Mouse (Mus musculus) heart, embryonic 11.5 days (tissue): ENCODE results near the gene Them7. TPM values are rescaled to one million over a fixed set of nuclear protein-coding genes. Genes with fewer than 3 reads are reported as not detected.

Source experiments
- ATAC-seq: fragments of 200-750 bp; cut with Nextera tagmentation; replicated peaks from 2 replicates; pipeline ENCODE4 v1.8.0; 2017; ENCODE audit warnings: moderate library complexity; ENCODE audit not compliant: insufficient number of reproducible peaks, low FRiP score, low TSS enrichment
- H3K27ac ChIP-seq: fragments of 300-500 bp; sonication (generic); 2 replicates; pipeline ENCODE4 v1.5.1; 2014; ENCODE audit warnings: mild to moderate bottlenecking, low read depth, low read length
- H3K27me3 ChIP-seq: fragments of 300-500 bp; sonication (generic); 2 replicates; pipeline ENCODE4 v1.6.1; 2014; ENCODE audit warnings: mild to moderate bottlenecking, low read length, mixed read lengths; ENCODE audit not compliant: control insufficient read depth, insufficient read depth
- H3K36me3 ChIP-seq: fragments of 300-500 bp; sonication (generic); 2 replicates; pipeline ENCODE4 v1.6.1; 2014; ENCODE audit warnings: mild to moderate bottlenecking, low read length, moderate library complexity, mixed read lengths; ENCODE audit not compliant: control insufficient read depth, insufficient read depth
- H3K4me1 ChIP-seq: fragments of 300-500 bp; sonication (generic); 2 replicates; pipeline ENCODE4 v1.6.1; 2014; ENCODE audit warnings: low read length; ENCODE audit not compliant: control insufficient read depth, insufficient read depth
- H3K4me2 ChIP-seq: fragments of 300-500 bp; sonication (generic); 2 replicates; pipeline ENCODE4 v1.6.1; 2014; ENCODE audit warnings: mild to moderate bottlenecking, moderate library complexity
- H3K4me3 ChIP-seq: fragments of 300-500 bp; sonication (generic); 2 replicates; pipeline ENCODE4 v1.5.1; 2014; ENCODE audit warnings: low read depth, low read length
- H3K9ac ChIP-seq: fragments of 300-500 bp; sonication (generic); 2 replicates; pipeline ENCODE4 v1.6.1; 2014; ENCODE audit warnings: mild to moderate bottlenecking, low read depth, low read length, moderate library complexity
- H3K9me3 ChIP-seq: fragments of 300-500 bp; sonication (generic); replicated peaks from 2 replicates; pipeline ENCODE4 v1.6.1; 2016; ENCODE audit warnings: low read length; ENCODE audit not compliant: control insufficient read depth
- WGBS: fragments of 180-500 bp; shearing (Covaris S2); extraction: QIAGEN DNeasy Blood & Tissue Kit; methylation state at CpG from one replicate; pipeline ENCODE4 v1.1.7; 2014; ENCODE audit not compliant: insufficient replicate concordance; 5-methylcytosine and 5-hydroxymethylcytosine counted together
- polyA plus RNA-seq: library from polyadenylated mRNA; unstranded; fragments of >200 nt; fragmentation: Nextera tagmentation; extraction: Ambion mirVana; gene quantifications from 2 replicates; pipeline ENCODE4 v1.2.1, GENCODE M21; 2014

Gene Them7
- polyA plus RNA-seq, 1 experiment from 2014 or later = 1.5 TPM

DNA sequence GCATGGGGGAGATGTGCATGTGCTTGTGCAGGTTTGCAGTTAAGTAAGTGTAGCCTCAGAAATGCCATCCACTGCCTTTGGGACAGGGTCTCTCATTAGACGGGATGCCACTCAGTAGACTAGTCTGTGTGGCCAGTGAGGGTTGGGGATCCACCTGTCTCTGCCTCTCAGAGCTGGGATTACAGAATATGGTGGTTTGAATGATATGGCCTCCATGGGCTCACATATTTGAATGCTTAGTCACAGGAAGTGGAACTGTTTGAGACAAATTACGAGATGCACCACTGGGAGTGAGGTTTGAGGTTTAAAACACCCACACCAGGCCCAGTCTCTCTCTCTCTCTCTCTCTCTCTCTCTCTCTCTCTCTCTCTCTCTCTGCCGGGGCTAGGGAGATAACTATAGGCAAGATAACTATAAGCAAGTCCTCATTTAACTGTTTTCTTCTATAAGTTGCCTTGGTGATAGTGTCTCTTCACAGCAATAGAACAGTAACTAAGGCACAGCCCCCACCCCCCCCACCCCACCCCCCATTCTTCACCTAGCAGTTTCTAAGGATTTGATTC, 156.7 kb downstream of the Them7 start:
- no peaks in the 10 kb centered on the region for H3K9me3 ChIP-seq
- ATAC-seq = no peak
- H3K36me3 ChIP-seq = peaks cover 10% of the 10 kb centered on the region
- no peaks in the 10 kb centered on the region for H3K4me1 ChIP-seq
- H3K4me2 ChIP-seq = no peak overlapping the region
- no peak overlapping the region for H3K9ac ChIP-seq
- no peak overlapping the region for H3K4me3 ChIP-seq
- no peaks in the 10 kb centered on the region for H3K27me3 ChIP-seq
- no peak overlapping the region for H3K27ac ChIP-seq
- WGBS = 72% methylated on average over 3 of the region's 3 CpGs

GRCm38 (mm10) chr2:105383063-105383462, 158.9 kb downstream of the Them7 start:
- no peak overlapping the region for H3K4me3 ChIP-seq
- no peak overlapping the region for H3K9ac ChIP-seq
- H3K9me3 ChIP-seq = no peaks in the 10 kb centered on the region
- H3K4me2 ChIP-seq = no peak overlapping the region
- no peaks in the 10 kb centered on the region for H3K4me1 ChIP-seq
- WGBS = 89% methylated on average over 8 of the region's 8 CpGs
- H3K36me3 ChIP-seq = peaks cover 19% of the 10 kb centered on the region
- H3K27ac ChIP-seq = no peak overlapping the region
- ATAC-seq = no peak
- H3K27me3 ChIP-seq = no peaks in the 10 kb centered on the region

- Histone ChIP-seq H3K36me3 (peaks cover 25% of the 10 kb centered on the region), H3K4me3 (no peak overlapping the region), H3K4me2 (no peak overlapping the region), H3K9me3 (no peaks in the 10 kb centered on the region), H3K4me1 (no peaks in the 10 kb centered on the region), H3K27ac (no peak overlapping the region), H3K9ac (no peak overlapping the region), H3K27me3 (no peaks in the 10 kb centered on the region)
- ATAC-seq = no peak
- WGBS = 83% methylated on average over 3 of the region's 3 CpGs
Observed at GRCm38 (mm10) chr2:105384998-105385397, 160.9 kb downstream of the Them7 start.

GRCm38 (mm10) chr2:105386418-105386817, 162.3 kb downstream of the Them7 start:
- no peak overlapping the region for H3K27ac ChIP-seq
- H3K27me3 ChIP-seq = no peaks in the 10 kb centered on the region
- H3K9ac ChIP-seq = no peak overlapping the region
- peaks cover 34% of the 10 kb centered on the region for H3K36me3 ChIP-seq
- no peaks in the 10 kb centered on the region for H3K9me3 ChIP-seq
- H3K4me3 ChIP-seq = no peak overlapping the region
- H3K4me1 ChIP-seq = peaks cover 4% of the 10 kb centered on the region; the same call in 1 of the 2 replicates
- ATAC-seq = no peak
- WGBS = 86% methylated on average over 4 of the region's 4 CpGs
- no peak overlapping the region for H3K4me2 ChIP-seq

GRCm38 (mm10) chr2:105389007-105389890, 165.1 kb downstream of the Them7 start:
- Histone ChIP-seq H3K4me1 (peaks cover 4% of the 10 kb centered on the region; the same call in 1 of the 2 replicates), H3K4me2 (no peak overlapping the region), H3K9ac (no peak overlapping the region), H3K27ac (no peak overlapping the region), H3K9me3 (no peaks in the 10 kb centered on the region), H3K4me3 (no peak overlapping the region), H3K36me3 (peaks cover 44% of the 10 kb centered on the region), H3K27me3 (no peaks in the 10 kb centered on the region)
- ATAC-seq = no peak
- 91% methylated on average over 17 of the region's 17 CpGs for WGBS

GRCm38 (mm10) chr2:105390653-105391413, 166.7 kb downstream of the Them7 start:
- Histone ChIP-seq H3K27me3 (no peaks in the 10 kb centered on the region), H3K4me1 (peaks cover 8% of the 10 kb centered on the region), H3K27ac (no peak overlapping the region), H3K4me3 (no peak overlapping the region), H3K36me3 (peaks cover 36% of the 10 kb centered on the region), H3K9ac (no peak overlapping the region), H3K9me3 (no peaks in the 10 kb centered on the region), H3K4me2 (no peak overlapping the region)
- 57% methylated on average over 6 of the region's 6 CpGs for WGBS
- ATAC-seq = no peak

DNA sequence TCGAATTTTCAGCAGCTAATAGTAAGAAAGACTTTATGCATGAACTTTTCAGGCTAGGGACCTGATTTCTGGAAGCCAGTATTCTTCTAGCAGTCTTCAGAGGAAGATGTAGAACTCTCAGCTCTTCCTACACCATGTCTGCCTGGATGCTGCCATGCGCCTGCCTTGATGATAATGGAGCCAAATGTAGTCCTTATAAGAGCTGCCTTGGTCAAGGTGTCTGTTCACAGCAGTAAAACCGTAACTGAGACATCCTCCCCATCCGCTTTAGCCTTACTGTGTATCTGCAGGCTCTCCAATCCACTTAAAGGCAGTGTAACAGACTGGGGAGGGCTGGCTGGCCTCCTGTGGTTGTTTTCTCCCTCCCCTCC, 167.3 kb downstream of the Them7 start:
- Histone ChIP-seq H3K9ac (no peak overlapping the region), H3K27me3 (no peaks in the 10 kb centered on the region), H3K9me3 (no peaks in the 10 kb centered on the region), H3K27ac (no peak overlapping the region), H3K4me2 (no peak overlapping the region), H3K4me1 (peaks cover 13% of the 10 kb centered on the region), H3K36me3 (peaks cover 33% of the 10 kb centered on the region), H3K4me3 (no peak overlapping the region)
- WGBS = 83% methylated on average over 4 of the region's 4 CpGs
- no peak for ATAC-seq

DNA sequence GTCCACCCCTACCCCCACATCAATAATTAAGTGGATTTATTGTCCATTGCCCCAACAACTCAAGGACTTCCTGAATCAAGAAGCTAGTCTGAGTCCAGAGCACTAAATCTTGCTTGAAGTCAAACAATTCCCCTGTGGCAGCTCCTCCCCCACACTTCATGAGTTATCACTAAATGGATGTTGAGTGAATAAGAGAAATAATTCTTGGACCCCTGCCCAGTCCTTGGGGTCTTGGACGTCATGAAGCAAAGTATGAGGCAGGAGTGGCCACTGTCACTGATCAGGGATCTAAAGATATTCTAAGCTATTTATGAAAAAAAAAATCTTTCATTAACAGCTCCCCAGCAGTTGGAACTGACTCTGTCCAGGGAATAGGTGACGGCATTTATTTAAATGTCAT, 168.4 kb downstream of the Them7 start:
- no peak overlapping the region for H3K9ac ChIP-seq
- peaks cover 25% of the 10 kb centered on the region for H3K4me1 ChIP-seq
- H3K27ac ChIP-seq = no peak overlapping the region
- H3K36me3 ChIP-seq = peaks cover 27% of the 10 kb centered on the region
- H3K4me2 ChIP-seq = no peak overlapping the region
- 66% methylated on average over 2 of the region's 2 CpGs for WGBS
- no peaks in the 10 kb centered on the region for H3K9me3 ChIP-seq
- H3K27me3 ChIP-seq = no peaks in the 10 kb centered on the region
- ATAC-seq = no peak
- no peak overlapping the region for H3K4me3 ChIP-seq
